Mouse (Mus musculus): Measurements from ENCODE around the gene Ptpn1. TPM values are rescaled to one million over a fixed set of nuclear protein-coding genes. Genes with fewer than 3 reads are reported as not detected.

Ptpn1 gene
- polyA plus RNA-seq (2017; shearing (Covaris generic)) = 184 TPM

DNA sequence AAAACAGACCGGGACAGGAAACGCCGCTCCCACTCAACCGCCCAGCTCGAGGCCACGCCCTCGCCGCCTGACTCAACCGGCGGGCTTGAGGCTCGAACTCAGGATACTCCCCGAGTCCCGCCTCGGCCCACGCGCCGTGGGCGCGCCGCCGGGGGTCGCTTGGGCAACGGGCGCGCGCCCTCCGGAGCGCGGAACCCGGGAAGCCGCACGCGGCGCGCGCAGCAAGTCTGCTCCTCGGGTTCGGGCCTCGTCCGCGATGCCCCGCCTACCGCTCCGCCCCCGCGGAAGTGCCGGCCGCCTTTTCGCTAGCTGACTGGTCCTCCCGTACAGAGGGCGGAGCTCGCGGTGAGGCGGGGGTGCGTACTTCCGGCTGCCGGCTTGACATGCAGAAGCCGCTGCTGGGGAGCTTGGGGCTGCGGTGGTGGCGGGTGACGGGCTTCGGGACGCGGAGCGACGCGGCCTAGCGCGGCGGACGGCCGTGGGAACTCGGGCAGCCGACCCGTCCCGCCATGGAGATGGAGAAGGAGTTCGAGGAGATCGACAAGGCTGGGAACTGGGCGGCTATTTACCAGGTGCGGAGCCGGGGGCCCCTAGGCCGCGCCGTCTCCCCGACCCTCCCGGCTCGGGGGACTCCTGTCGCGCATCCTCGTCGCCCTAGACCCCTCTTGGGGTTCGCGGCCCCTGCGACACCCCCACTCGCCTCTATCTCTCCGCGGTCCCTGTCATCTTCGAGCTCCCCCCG, at the start of gene Ptpn1:
Ptpn1 (plus strand) TSS at position 73 of the 742 bp plus-strand sequence.

DNA sequence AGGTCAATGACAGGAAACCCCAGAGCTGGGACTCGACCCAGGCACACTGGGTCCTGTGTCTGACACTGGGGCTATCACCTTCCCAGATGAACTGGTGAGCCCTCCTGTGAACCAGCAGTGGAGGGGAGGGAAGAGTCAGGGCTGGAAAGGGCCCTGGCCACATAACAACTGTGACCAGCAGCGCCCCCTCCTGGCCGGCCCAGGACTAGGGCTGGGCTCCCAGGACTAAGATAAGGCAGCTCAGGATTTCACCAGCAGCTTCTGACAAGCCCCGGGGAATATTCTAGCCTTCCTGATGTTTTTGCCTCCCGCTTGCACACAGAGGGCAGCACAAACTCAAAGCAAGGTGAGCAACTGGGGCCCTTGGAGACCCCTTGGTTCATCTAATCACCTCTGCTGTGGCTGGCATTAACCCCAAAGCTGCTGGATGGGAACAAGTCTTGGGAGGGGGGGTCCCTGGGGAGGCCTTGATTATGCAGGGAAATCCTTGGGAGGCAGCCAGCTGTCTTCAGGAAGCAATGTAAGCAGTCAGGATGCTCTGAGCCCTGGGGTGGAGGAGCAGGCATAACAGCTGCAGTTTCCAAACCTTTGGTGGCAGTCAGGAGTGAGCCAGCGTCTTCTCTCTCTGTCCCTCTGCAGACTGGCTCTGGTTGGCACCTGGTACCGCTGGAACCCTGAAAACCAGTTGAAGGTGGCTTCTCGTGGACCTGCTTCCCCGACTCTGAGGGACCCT, 78.2 kb downstream of the Ptpn1 start, which contains the start of gene Ripor3:
Ripor3 (minus strand) TSS at position 683 of the 733 bp plus-strand sequence.

Other genes with a start within 250 kb of the Ptpn1 start
- gene Cebpb, start 243.1 kb upstream of the Ptpn1 start, polyA plus RNA-seq (2017; shearing (Covaris generic)) = 94.0 TPM
- gene Tmem189, start 242.2 kb upstream of the Ptpn1 start, polyA plus RNA-seq (2017; shearing (Covaris generic)) = 95.8 TPM
- 1.4 TPM for gene Ripor3, start 78.6 kb downstream of the Ptpn1 start, polyA plus RNA-seq (2017; shearing (Covaris generic))
- gene Pard6b, start 148.9 kb downstream of the Ptpn1 start, polyA plus RNA-seq (2017; shearing (Covaris generic)) = 2.0 TPM